Mouse (Mus musculus): ENCODE data around the gene Rinl. TPM values are rescaled to one million over a fixed set of nuclear protein-coding genes. Genes with fewer than 3 reads are reported as not detected.

Rinl gene
- total RNA-seq, 2 experiments from 2014 or later = 24.5 to 26.4 TPM

DNA sequence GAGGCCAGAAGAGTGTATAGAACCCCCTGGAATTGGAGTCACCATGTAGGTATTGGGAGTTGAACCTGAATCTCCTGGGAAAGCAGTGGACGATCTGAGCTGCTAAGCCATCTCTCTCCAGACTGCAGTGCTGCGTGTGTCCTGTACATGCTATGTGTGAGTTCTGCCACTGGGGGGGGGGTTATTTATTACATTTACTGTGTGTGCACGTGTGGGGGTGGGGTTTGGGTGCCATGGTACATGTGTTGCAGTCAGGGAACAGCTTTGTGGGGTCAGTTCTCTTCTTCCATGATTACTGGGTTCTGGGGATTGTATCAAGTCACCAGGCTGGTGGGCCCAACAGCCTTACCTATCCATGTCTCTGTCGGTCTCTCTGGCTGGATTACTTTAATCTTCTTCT, 18.1 kb downstream of the Rinl start:
- ATAC-seq (replicated peaks; ENCODE audit: low FRiP score, low TSS enrichment, poor library complexity, severe bottlenecking) = no peak

DNA sequence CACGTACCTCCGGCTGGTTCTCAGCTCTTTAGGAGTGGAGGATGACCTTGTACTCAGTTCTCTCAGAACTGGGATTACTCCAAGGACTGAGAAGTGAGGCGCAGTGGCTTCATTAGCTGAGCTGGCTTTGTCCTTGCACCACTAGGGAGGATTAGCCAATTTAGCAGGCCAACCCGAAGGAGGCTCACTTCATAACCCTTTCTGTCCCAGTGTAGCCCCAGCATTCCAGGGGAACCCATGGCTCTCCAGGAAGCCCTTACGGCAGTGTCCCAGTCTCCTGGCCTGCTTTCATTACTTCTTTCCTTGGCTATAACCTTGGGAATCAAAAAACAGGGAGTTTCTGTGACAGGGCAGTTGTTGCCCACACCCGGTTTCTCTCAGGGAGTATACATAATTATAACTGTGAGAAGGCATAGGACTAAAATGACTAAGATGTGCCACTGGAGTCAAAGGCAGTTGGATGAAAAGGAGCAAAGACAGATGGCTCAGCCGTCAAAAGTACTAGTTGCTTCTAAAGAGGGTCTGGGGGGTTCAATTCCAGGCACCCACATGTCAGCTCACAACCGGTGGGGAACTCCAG, 19.0 kb downstream of the Rinl start:
- no peak for ATAC-seq (replicated peaks; ENCODE audit: low FRiP score, low TSS enrichment, poor library complexity, severe bottlenecking)

DNA sequence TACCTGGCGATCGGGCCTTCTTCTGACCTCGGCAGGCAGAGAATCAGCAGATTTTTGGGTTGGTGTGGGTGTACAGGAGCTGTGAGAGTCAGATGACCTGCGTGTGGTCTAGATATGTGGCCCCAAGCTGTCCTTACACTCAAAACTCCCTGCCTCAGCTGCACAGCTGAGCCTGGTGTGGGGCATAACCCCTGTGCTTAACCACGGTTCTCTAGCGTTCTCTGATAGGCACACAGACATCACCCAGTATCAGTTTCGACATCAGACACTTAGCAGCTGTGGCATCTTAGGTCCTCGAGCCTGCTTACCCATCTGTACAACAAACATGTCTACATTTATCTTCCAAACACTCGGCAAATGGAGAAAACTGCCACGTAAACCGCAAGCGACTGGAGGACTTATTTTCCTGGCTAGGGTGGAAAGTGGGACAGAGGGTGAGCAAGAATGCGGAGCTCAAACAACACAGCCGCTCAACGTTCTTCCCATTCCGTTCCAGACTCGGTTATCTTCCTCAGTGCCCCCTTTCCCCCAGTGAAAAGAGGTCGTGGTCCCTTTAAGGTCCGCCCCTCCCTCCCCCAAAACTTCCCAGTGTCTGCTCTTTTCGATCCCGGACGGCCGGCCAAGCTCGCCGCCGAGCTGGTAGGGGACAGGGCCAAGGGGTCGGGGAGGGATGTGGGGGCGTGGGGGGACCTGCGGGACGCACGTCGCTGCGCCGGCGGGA, 19.6 kb downstream of the Rinl start, which contains the start of gene Hnrnpl:
Gene Hnrnpl (plus strand): TSS at position 321 of the 721 bp plus-strand sequence.
- peak; percentile 11 for ATAC-seq (replicated peaks; ENCODE audit: low FRiP score, low TSS enrichment, poor library complexity, severe bottlenecking)

DNA sequence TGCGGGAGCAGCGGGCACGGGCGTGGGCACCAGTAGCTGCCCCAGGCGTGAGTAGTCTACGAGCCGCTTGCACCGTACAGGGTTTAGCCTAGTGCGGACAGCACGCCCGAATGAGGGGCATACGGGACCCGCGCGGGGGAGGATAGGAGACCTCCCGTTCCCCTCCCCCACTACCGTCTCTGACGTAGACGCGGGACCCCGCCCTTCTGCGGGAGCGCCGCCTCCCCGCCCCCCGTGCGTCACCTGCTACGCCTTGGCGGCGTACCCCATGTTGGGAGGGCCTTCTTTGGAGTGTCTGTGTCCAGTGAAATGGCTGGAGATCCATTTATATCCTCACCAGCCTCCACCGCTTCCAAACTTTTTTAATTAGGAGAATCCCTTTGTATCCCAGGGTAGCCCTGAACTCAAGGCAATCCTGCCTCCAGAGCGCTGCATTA, 20.2 kb downstream of the Rinl start:
- ATAC-seq (replicated peaks; ENCODE audit: low FRiP score, low TSS enrichment, poor library complexity, severe bottlenecking) = peak; percentile 54

DNA sequence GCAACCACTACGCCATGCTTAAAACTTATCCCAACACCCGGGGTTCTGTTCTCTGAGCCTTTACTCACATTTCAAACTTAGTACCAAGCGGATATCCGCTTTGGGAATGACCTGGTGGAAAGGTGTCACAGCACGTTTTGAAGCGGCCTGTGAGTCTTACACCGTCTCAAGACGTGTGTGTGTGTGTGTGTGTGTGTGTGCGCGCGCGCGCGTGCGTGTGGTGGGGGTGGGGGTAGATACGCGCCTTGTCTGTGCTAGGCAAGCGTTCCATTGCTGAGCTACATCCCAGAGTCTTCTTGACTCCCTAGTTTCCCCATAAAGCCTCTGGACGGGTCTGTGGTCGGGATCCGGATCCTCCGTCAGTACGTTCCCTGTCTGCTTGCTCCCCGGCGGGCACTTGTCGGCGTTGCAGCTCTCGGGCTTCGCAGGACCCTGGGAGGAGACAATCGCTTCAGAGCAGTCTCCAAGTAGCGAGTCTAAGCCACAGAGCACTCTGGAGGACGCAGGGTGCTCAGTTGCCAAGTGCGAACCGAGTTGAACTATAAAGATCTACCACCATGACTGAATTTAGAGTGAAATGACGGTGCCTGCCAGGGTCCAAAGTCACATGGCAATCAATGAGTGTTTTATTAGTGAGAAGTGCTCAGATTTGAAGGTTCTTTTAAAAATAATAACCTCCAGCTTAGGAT, 20.8 kb downstream of the Rinl start:
- peak; percentile 13 for ATAC-seq (replicated peaks; ENCODE audit: low FRiP score, low TSS enrichment, poor library complexity, severe bottlenecking)

DNA sequence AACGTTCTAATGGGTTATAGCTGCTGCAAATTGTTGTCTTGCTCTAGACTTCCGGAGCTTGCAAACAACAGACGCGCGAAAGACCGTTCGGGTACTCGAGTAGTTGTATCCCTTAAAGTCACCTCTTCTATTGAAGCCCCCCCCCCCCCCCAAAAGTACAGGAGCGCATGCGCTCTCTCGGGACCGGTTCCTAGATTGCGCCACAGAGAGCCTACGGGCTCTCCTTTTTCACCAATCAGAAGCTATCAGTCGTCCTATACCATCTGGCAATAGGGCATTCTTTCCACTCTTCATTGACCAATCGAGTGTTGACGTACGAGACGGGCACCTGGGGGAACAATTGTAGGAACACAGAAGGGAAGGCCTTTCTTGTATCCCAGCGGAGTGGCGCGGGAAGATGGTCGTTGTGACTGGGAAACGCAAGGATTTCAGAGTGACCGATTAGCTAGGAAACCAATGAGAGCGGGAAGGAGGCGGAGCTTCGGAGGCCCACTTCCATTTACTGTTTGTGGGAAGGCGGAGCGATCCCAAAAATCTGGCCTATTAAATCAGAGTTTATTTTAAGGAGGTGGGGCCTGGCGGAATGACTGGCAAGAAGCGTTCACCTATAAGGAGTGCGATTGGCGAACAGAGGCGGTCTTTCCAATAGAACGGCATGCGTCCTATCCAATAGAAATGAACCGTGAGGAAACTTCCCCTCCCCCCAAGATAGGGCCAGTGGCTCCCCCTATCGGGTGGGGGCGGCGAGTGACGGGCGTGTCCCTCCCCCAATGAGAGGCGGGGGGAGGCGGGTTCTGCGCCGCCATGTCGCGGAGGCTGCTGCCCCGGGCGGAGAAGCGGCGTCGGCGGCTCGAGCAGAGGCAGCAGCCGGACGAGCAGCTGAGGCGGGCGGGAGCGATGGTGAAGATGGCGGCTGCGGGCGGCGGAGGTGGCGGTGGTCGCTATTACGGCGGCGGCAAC, 21.6 kb downstream of the Rinl start:
- ATAC-seq (replicated peaks; ENCODE audit: low FRiP score, low TSS enrichment, poor library complexity, severe bottlenecking) = peak; percentile 69

DNA sequence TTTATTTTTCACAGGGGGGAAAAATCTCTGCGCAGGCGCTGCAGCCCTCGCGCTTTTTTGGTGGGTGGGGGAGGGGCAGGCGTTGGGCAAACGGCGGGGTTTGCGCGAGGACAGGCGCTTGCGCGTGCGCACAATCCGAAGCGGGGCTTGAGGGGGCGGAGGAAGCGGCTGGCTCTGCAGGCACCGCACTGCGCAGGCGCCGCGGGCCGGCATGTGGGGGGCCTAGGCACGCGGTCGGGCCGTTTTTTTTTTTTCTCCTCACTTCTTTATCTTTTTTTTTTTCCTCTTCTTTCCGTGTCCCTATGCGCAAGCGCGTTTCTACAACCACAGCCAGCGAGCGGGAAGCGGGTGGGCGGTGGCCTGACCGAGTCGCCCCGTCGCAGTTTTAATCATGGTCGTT, 22.5 kb downstream of the Rinl start:
- ATAC-seq (replicated peaks; ENCODE audit: low FRiP score, low TSS enrichment, poor library complexity, severe bottlenecking) = peak; percentile 8; the same call in 1 of the 2 replicates

GRCm38 (mm10) chr7:28811640-28812275, 23.0 kb downstream of the Rinl start:
- ATAC-seq (replicated peaks; ENCODE audit: low FRiP score, low TSS enrichment, poor library complexity, severe bottlenecking) = no peak

- no peak for ATAC-seq (replicated peaks; ENCODE audit: low FRiP score, low TSS enrichment, poor library complexity, severe bottlenecking)
These were observed 23.7 kb downstream of the Rinl start for GRCm38 (mm10) chr7:28812436-28812835.

DNA sequence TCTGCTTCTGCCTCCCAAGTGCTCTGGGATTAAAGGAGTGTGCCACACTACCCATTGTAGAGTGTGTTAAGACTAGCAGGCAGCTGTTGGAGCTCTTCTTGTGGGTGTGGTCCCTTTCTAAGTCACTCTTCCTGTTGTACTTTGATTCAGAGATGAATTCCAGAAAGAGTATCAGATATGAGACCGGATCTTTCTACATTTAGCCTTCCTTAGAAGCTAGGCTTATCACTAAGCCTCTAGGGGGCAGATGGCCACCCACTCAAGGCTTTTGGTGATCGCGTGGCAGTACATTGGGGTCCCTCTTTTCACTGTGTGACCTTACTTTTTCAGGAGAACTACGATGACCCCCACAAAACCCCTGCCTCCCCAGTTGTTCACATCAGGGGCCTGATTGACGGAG, 24.2 kb downstream of the Rinl start:
- no peak for ATAC-seq (replicated peaks; ENCODE audit: low FRiP score, low TSS enrichment, poor library complexity, severe bottlenecking)

DNA sequence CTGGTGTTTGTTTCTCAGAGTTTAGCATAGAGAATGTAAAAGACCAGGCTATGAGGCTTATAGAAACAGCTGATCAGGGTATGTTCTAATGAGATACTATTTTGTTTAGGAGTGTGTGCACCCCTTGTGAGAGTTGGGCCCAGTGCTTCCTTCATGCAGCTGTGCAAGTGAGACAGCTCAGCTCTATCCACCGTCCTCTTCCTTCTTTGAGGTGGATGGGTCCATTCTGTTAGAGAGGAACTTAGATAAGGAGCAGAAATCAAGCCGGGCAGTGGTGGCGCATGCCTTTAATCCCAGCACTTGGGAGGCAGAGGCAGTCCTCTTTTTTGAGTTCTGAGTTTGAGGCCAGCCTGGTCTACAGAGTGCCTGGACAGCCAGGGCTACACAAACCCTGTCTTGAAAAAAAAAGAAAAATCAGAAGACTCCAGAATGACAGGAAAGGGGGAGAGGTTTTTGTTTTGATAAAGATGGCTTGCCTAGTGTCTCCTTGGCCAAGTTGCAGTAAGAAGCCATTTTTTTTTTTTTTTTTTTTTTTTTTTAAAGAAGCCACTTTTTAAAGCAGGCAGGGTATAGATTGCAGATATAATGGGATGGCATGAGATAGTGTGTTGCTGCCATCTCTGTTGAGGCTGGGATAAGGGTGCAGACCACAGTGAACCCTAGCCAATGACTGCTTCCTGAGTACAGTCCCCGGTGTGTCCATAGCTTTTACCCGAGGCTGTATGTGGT, 25.7 kb downstream of the Rinl start:
- ATAC-seq (replicated peaks; ENCODE audit: low FRiP score, low TSS enrichment, poor library complexity, severe bottlenecking) = no peak

- no peak for ATAC-seq (replicated peaks; ENCODE audit: low FRiP score, low TSS enrichment, poor library complexity, severe bottlenecking)
These were observed 26.5 kb downstream of the Rinl start for GRCm38 (mm10) chr7:28815230-28815629.

DNA sequence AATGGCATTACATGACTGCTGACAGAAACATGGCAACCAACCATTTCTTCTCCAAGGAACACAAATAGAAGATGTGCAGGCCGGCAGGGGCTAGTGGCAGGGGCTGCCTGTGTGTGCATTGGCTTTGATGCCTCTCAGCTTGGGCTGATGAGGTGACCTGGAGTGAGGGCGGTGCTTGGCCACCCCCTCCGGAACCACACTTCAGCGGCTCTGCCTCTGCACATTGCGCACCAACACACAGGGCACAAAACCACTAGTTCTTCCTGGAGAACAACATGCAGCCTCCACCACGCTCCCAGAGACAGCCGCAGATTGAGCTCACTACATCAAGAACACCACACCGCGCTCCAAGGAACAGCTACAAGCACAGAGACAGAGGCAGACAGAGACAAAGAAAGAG, 27.4 kb downstream of the Rinl start:
- no peak for ATAC-seq (replicated peaks; ENCODE audit: low FRiP score, low TSS enrichment, poor library complexity, severe bottlenecking)

- no peak for ATAC-seq (replicated peaks; ENCODE audit: low FRiP score, low TSS enrichment, poor library complexity, severe bottlenecking)
These were observed 28.2 kb downstream of the Rinl start for GRCm38 (mm10) chr7:28816920-28817319.

- no peak for ATAC-seq (replicated peaks; ENCODE audit: low FRiP score, low TSS enrichment, poor library complexity, severe bottlenecking)
These were observed 28.8 kb downstream of the Rinl start for GRCm38 (mm10) chr7:28817524-28817923.

DNA sequence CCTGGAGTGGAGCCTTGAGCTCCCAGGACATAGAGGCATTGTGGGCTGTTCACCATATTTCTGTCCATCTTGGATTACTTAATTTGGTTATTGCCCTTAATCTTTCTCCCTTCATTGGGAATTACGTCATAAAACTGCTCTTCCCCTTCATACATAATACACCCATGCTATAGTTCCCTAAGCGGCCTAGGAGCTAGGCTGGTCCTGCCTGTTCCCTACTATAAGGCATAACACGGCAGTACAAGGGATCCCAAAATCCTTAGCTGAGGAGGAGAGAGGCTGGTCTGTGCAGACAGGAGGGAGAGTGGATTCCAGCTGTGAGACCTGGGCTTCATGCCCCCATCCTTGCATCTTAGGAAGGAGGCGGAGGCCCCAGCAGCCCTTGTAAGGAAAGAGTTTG, 29.2 kb downstream of the Rinl start:
- no peak for ATAC-seq (replicated peaks; ENCODE audit: low FRiP score, low TSS enrichment, poor library complexity, severe bottlenecking)

DNA sequence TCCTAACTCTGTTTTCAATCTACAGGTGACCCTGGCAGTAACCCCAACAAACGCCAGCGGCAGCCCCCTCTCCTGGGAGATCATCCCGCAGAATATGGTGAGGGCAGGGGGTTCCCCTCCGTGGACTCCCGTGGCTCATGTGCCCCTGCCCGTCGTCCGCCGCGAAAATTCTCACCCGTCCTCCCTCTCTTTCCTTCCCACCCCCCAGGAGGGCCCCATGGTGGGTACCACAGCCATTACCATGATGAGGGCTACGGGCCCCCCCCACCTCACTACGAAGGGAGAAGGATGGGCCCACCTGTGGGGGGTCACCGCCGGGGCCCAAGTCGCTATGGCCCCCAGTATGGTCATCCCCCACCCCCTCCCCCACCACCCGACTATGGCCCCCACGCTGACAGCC, 29.7 kb downstream of the Rinl start:
- no peak for ATAC-seq (replicated peaks; ENCODE audit: low FRiP score, low TSS enrichment, poor library complexity, severe bottlenecking)

DNA sequence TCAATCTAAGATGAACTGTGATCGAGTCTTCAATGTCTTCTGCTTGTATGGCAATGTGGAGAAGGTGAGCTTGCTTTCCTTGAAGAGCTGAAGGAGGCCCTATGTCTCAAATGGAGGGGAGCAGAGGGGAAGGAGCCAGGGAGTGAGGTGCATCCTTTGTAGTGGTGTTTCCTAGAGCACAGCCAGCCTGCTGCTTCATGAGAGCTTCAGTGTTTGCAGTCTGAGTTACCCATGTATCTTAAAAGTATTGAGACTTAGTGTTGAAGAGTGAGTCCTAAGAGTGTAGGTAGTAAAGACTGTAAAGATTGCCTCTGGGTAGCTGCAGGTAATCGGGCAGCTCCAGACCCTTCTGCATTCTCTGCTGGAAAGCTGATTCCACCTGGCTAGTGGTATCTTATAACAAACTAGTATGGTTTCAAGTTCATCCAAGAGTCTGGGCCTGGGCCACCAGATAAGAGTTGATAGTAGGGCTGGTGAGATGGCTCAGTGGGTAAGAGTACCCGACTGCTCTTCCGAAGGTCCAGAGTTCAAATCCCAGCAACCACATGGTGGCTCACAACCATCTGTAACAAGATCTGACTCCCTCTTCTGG, 30.2 kb downstream of the Rinl start:
- peak; percentile 58 for ATAC-seq (replicated peaks; ENCODE audit: low FRiP score, low TSS enrichment, poor library complexity, severe bottlenecking)

Data from megakaryocyte-erythroid progenitor cell, adult 5-6 weeks (primary cell).